Mouse (Mus musculus): ENCODE results near the gene Sprr2a2. TPM values are rescaled to one million over a fixed set of nuclear protein-coding genes. Genes with fewer than 3 reads are reported as not detected.

Sprr2a2 gene
- polyA plus RNA-seq (2015; fragmentation: Illumina TruSeq; extraction: RNeasy Lipid Tissue Mini Kit (QIAGEN cat#74804); ENCODE audit: low read depth, low replicate concordance): not detected

GRCm38 (mm10) chr3:92215569-92215968, at the start of gene Sprr2a2, which contains the start of gene Sprr2a1:
Gene Sprr2a2, plus strand, starts transcription at chr3:92215920.
Gene Sprr2a1, plus strand, starts transcription at chr3:92215799.

GRCm38 (mm10) chr3:92285101-92285500, 69.4 kb downstream of the Sprr2a2 start, which contains the start of gene Sprr2a3:
Gene Sprr2a3, plus strand, starts transcription at chr3:92285417.

Other genes with a start within 250 kb of the Sprr2a2 start
- not detected for gene Pglyrp3, start 201.3 kb upstream of the Sprr2a2 start, polyA plus RNA-seq (2015; fragmentation: Illumina TruSeq; extraction: RNeasy Lipid Tissue Mini Kit (QIAGEN cat#74804); ENCODE audit: low read depth, low replicate concordance)
- gene Lor, start 132.8 kb upstream of the Sprr2a2 start, polyA plus RNA-seq (2015; fragmentation: Illumina TruSeq; extraction: RNeasy Lipid Tissue Mini Kit (QIAGEN cat#74804); ENCODE audit: low read depth, low replicate concordance): 1.9 TPM
- gene Prr9, start 92.0 kb upstream of the Sprr2a2 start, polyA plus RNA-seq (2015; fragmentation: Illumina TruSeq; extraction: RNeasy Lipid Tissue Mini Kit (QIAGEN cat#74804); ENCODE audit: low read depth, low replicate concordance): not detected
- gene Lelp1, start 73.2 kb upstream of the Sprr2a2 start, polyA plus RNA-seq (2015; fragmentation: Illumina TruSeq; extraction: RNeasy Lipid Tissue Mini Kit (QIAGEN cat#74804); ENCODE audit: low read depth, low replicate concordance): not detected
- gene Sprr2a1, start 121 bp upstream of the Sprr2a2 start, polyA plus RNA-seq (2015; fragmentation: Illumina TruSeq; extraction: RNeasy Lipid Tissue Mini Kit (QIAGEN cat#74804); ENCODE audit: low read depth, low replicate concordance): not detected
- gene Sprr2a3, start 69.5 kb downstream of the Sprr2a2 start, polyA plus RNA-seq (2015; fragmentation: Illumina TruSeq; extraction: RNeasy Lipid Tissue Mini Kit (QIAGEN cat#74804); ENCODE audit: low read depth, low replicate concordance): not detected
- not detected for gene Sprr2b, start 100.7 kb downstream of the Sprr2a2 start, polyA plus RNA-seq (2015; fragmentation: Illumina TruSeq; extraction: RNeasy Lipid Tissue Mini Kit (QIAGEN cat#74804); ENCODE audit: low read depth, low replicate concordance)
- gene Sprr2d, start 123.2 kb downstream of the Sprr2a2 start, polyA plus RNA-seq (2015; fragmentation: Illumina TruSeq; extraction: RNeasy Lipid Tissue Mini Kit (QIAGEN cat#74804); ENCODE audit: low read depth, low replicate concordance): not detected
- gene Sprr2e, start 136.2 kb downstream of the Sprr2a2 start, polyA plus RNA-seq (2015; fragmentation: Illumina TruSeq; extraction: RNeasy Lipid Tissue Mini Kit (QIAGEN cat#74804); ENCODE audit: low read depth, low replicate concordance): not detected
- not detected for gene Sprr2f, start 149.3 kb downstream of the Sprr2a2 start, polyA plus RNA-seq (2015; fragmentation: Illumina TruSeq; extraction: RNeasy Lipid Tissue Mini Kit (QIAGEN cat#74804); ENCODE audit: low read depth, low replicate concordance)
- gene Sprr2h, start 169.8 kb downstream of the Sprr2a2 start, polyA plus RNA-seq (2015; fragmentation: Illumina TruSeq; extraction: RNeasy Lipid Tissue Mini Kit (QIAGEN cat#74804); ENCODE audit: low read depth, low replicate concordance): not detected
- gene Sprr2i, start 192.1 kb downstream of the Sprr2a2 start, polyA plus RNA-seq (2015; fragmentation: Illumina TruSeq; extraction: RNeasy Lipid Tissue Mini Kit (QIAGEN cat#74804); ENCODE audit: low read depth, low replicate concordance): not detected
- gene Sprr2j-ps, start 202.2 kb downstream of the Sprr2a2 start, polyA plus RNA-seq (2015; fragmentation: Illumina TruSeq; extraction: RNeasy Lipid Tissue Mini Kit (QIAGEN cat#74804); ENCODE audit: low read depth, low replicate concordance): not detected
- gene Gm9774, start 213.5 kb downstream of the Sprr2a2 start, polyA plus RNA-seq (2015; fragmentation: Illumina TruSeq; extraction: RNeasy Lipid Tissue Mini Kit (QIAGEN cat#74804); ENCODE audit: low read depth, low replicate concordance): 4.1 TPM
- gene Sprr2k, start 216.7 kb downstream of the Sprr2a2 start, polyA plus RNA-seq (2015; fragmentation: Illumina TruSeq; extraction: RNeasy Lipid Tissue Mini Kit (QIAGEN cat#74804); ENCODE audit: low read depth, low replicate concordance): not detected
- not detected for gene Sprr1b, start 222.9 kb downstream of the Sprr2a2 start, polyA plus RNA-seq (2015; fragmentation: Illumina TruSeq; extraction: RNeasy Lipid Tissue Mini Kit (QIAGEN cat#74804); ENCODE audit: low read depth, low replicate concordance)
- gene Sprr3, start 242.8 kb downstream of the Sprr2a2 start, polyA plus RNA-seq (2015; fragmentation: Illumina TruSeq; extraction: RNeasy Lipid Tissue Mini Kit (QIAGEN cat#74804); ENCODE audit: low read depth, low replicate concordance): not detected